Mouse (Mus musculus) heart, embryonic 11.5 days (tissue): Measurements from ENCODE around the gene Gnao1. TPM values are rescaled to one million over a fixed set of nuclear protein-coding genes. Genes with fewer than 3 reads are reported as not detected.

ENCODE experiments used
- ATAC-seq: fragments of 200-750 bp; cut with Nextera tagmentation; replicated peaks from 2 replicates; pipeline ENCODE4 v1.8.0; 2017; ENCODE audit warnings: moderate library complexity; ENCODE audit not compliant: insufficient number of reproducible peaks, low FRiP score, low TSS enrichment
- H3K27ac ChIP-seq: fragments of 300-500 bp; sonication (generic); 2 replicates; pipeline ENCODE4 v1.5.1; 2014; ENCODE audit warnings: mild to moderate bottlenecking, low read depth, low read length
- H3K27me3 ChIP-seq: fragments of 300-500 bp; sonication (generic); 2 replicates; pipeline ENCODE4 v1.6.1; 2014; ENCODE audit warnings: mild to moderate bottlenecking, low read length, mixed read lengths; ENCODE audit not compliant: control insufficient read depth, insufficient read depth
- H3K36me3 ChIP-seq: fragments of 300-500 bp; sonication (generic); 2 replicates; pipeline ENCODE4 v1.6.1; 2014; ENCODE audit warnings: mild to moderate bottlenecking, low read length, moderate library complexity, mixed read lengths; ENCODE audit not compliant: control insufficient read depth, insufficient read depth
- H3K4me1 ChIP-seq: fragments of 300-500 bp; sonication (generic); 2 replicates; pipeline ENCODE4 v1.6.1; 2014; ENCODE audit warnings: low read length; ENCODE audit not compliant: control insufficient read depth, insufficient read depth
- H3K4me2 ChIP-seq: fragments of 300-500 bp; sonication (generic); 2 replicates; pipeline ENCODE4 v1.6.1; 2014; ENCODE audit warnings: mild to moderate bottlenecking, moderate library complexity
- H3K4me3 ChIP-seq: fragments of 300-500 bp; sonication (generic); 2 replicates; pipeline ENCODE4 v1.5.1; 2014; ENCODE audit warnings: low read depth, low read length
- H3K9ac ChIP-seq: fragments of 300-500 bp; sonication (generic); 2 replicates; pipeline ENCODE4 v1.6.1; 2014; ENCODE audit warnings: mild to moderate bottlenecking, low read depth, low read length, moderate library complexity
- H3K9me3 ChIP-seq: fragments of 300-500 bp; sonication (generic); replicated peaks from 2 replicates; pipeline ENCODE4 v1.6.1; 2016; ENCODE audit warnings: low read length; ENCODE audit not compliant: control insufficient read depth
- WGBS: fragments of 180-500 bp; shearing (Covaris S2); extraction: QIAGEN DNeasy Blood & Tissue Kit; methylation state at CpG from one replicate; pipeline ENCODE4 v1.1.7; 2014; ENCODE audit not compliant: insufficient replicate concordance; 5-methylcytosine and 5-hydroxymethylcytosine counted together
- polyA plus RNA-seq: library from polyadenylated mRNA; unstranded; fragments of >200 nt; fragmentation: Nextera tagmentation; extraction: Ambion mirVana; gene quantifications from 2 replicates; pipeline ENCODE4 v1.2.1, GENCODE M21; 2014

Gene Gnao1
- polyA plus RNA-seq, 1 experiment from 2014 or later, result 13.9 TPM

DNA sequence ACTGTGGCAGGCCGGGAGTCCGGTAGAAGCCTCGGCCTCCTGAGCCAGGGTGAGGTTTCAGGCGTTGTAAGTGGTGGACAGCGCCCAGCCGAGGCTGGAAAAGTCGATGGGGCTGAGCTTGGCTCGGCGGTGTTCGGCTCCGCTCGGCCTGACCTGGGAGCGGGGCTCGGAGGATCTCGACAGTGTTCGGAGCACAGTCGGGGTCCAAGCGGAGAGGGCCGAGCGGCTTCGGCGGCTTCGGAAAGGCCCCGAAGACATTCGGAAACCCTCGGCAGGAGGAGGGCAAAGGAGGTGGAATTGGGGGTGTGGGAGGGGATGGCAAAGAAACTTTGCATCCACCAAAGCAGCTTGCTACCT lies 3.6 kb downstream of the Gnao1 start:
- Histone ChIP-seq H3K9ac (no peak overlapping the region), H3K4me2 (peak overlapping the region; percentile 87), H3K36me3 (no peaks in the 10 kb centered on the region), H3K27me3 (peaks cover 21% of the 10 kb centered on the region), H3K27ac (no peak overlapping the region), H3K9me3 (no peaks in the 10 kb centered on the region), H3K4me3 (peak overlapping the region; percentile 70), H3K4me1 (peaks cover 15% of the 10 kb centered on the region)
- ATAC-seq, result peak; percentile 72; the same call in 1 of the 2 replicates
- under 1% methylated on average over 26 of the region's 26 CpGs for WGBS

GRCm38 (mm10) chr8:93814266-93814665 lies 4.5 kb downstream of the Gnao1 start:
- H3K4me1 ChIP-seq, result peaks cover 15% of the 10 kb centered on the region
- peaks cover 21% of the 10 kb centered on the region for H3K27me3 ChIP-seq
- no peak overlapping the region for H3K9ac ChIP-seq
- no peak for ATAC-seq
- 59% methylated on average over 6 of the region's 6 CpGs for WGBS
- H3K36me3 ChIP-seq, result no peaks in the 10 kb centered on the region
- H3K4me3 ChIP-seq, result no peak overlapping the region
- H3K27ac ChIP-seq, result no peak overlapping the region
- no peak overlapping the region for H3K4me2 ChIP-seq
- H3K9me3 ChIP-seq, result no peaks in the 10 kb centered on the region

DNA sequence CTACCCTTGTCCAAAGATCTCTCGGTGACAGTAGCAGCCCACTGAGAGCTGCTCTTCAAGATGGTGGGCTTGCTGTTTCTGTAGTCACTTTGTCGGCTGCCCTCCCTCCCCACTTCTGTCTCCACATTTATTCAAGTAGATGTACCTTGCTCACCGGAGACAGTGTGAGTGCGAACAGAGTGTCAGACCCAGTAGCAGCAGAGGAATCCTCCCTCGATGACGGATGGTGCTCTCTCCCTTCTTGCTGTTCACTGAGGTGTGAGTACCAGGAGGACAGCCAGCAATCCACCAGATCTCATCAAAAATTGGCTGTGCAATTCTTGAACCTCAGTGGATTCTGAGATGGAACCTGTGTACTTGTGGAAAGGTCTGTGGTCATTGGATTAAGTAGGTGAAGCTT lies 6.5 kb downstream of the Gnao1 start:
- no peak for ATAC-seq
- Histone ChIP-seq H3K9me3 (no peaks in the 10 kb centered on the region), H3K36me3 (no peaks in the 10 kb centered on the region), H3K27ac (no peak overlapping the region), H3K9ac (no peak overlapping the region), H3K27me3 (peaks cover 18% of the 10 kb centered on the region), H3K4me3 (no peak overlapping the region), H3K4me1 (peaks cover 15% of the 10 kb centered on the region), H3K4me2 (no peak overlapping the region)
- WGBS, result 59% methylated on average over 6 of the region's 6 CpGs

DNA sequence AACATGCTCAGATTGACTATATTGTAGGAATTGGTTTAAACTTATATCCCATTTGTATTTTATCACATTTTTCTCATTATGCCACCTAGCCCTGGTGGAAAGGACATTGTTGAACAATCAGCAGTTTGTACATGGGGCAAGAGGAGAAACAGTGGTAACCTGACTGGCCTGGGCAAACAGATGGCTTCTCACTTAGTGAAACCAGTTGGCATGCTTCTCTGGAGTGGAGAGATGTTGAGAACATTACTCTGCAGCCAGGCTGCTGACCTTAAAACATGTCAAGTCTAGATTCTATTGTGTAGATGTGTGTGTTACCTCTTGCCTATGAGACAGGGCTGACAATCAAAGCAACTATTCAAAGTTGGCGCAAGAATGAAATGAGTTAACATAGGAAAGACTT lies 7.6 kb downstream of the Gnao1 start:
- Histone ChIP-seq H3K4me3 (no peak overlapping the region), H3K27ac (no peak overlapping the region), H3K9me3 (no peaks in the 10 kb centered on the region), H3K36me3 (no peaks in the 10 kb centered on the region), H3K9ac (no peak overlapping the region), H3K4me1 (peaks cover 6% of the 10 kb centered on the region), H3K4me2 (no peak overlapping the region), H3K27me3 (peaks cover 7% of the 10 kb centered on the region)
- no peak for ATAC-seq
- WGBS, result 93% methylated on average over 1 of the region's 1 CpGs

- H3K27me3 ChIP-seq, result no peaks in the 10 kb centered on the region
Observed at GRCm38 (mm10) chr8:93819929-93820328, 10.2 kb downstream of the Gnao1 start.

DNA sequence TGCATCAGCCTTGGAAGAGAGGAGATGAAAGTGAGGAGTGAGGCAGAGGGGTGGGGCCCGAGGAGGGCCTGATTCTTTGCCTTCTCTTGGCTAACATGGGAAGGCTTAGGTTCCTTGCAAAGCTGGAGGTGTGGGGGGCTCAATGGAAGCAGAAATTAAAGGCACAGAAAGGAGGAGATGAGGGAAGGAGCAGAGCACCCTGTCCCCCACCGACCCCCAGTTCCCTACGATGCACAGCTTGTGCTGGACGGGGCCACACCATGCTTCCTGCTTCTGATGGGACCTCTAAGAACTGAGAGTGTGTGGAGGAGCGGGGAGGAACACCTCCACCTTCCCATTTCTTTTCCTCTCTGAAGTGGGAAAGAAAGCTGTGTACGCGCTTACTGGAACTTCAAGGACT lies 11.6 kb downstream of the Gnao1 start:
- no peak overlapping the region for H3K9ac ChIP-seq
- H3K4me3 ChIP-seq, result no peak overlapping the region
- H3K27ac ChIP-seq, result no peak overlapping the region
- H3K4me2 ChIP-seq, result no peak overlapping the region
- no peaks in the 10 kb centered on the region for H3K27me3 ChIP-seq
- no peak for ATAC-seq
- H3K9me3 ChIP-seq, result no peaks in the 10 kb centered on the region
- H3K4me1 ChIP-seq, result 0 out of 2 replicates have a peak, but pooled peaks cover 3% of the 10 kb centered on the region
- WGBS, result 87% methylated on average over 7 of the region's 7 CpGs
- no peaks in the 10 kb centered on the region for H3K36me3 ChIP-seq

More at GRCm38 (mm10) chr8:93819929-93820328, 10.2 kb downstream of the Gnao1 start:
- Histone ChIP-seq H3K9me3 (no peaks in the 10 kb centered on the region), H3K4me2 (no peak overlapping the region), H3K36me3 (no peaks in the 10 kb centered on the region), H3K4me3 (no peak overlapping the region), H3K27ac (no peak overlapping the region), H3K4me1 (0 out of 2 replicates have a peak, but pooled peaks cover 3% of the 10 kb centered on the region), H3K9ac (no peak overlapping the region)
- ATAC-seq, result no peak
- 56% methylated on average over 4 of the region's 4 CpGs for WGBS

DNA sequence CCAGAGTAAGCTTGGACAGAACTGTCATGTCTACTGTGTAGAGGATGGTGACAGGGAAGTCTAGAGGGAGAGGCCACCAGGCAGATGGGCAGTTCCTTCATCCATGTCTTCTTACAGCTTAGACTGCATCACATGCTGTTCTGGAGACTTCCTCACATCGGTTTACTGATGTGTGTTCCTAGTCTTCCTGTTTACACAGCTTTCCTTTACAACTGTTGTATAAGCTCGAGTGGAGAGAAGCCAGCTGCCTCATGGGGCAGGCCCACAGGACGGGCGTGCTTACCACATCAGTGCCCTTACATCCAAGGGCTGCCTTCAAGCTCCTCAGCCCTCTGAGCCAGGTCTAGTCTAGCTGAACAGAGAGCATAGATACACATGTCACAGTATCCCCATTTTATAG lies 15.6 kb downstream of the Gnao1 start:
- WGBS, result 54% methylated on average over 4 of the region's 4 CpGs
- H3K27ac ChIP-seq, result no peak overlapping the region
- H3K4me3 ChIP-seq, result no peak overlapping the region
- no peaks in the 10 kb centered on the region for H3K4me1 ChIP-seq
- H3K27me3 ChIP-seq, result no peaks in the 10 kb centered on the region
- H3K4me2 ChIP-seq, result no peak overlapping the region
- no peak overlapping the region for H3K9ac ChIP-seq
- no peaks in the 10 kb centered on the region for H3K36me3 ChIP-seq
- no peaks in the 10 kb centered on the region for H3K9me3 ChIP-seq
- ATAC-seq, result no peak

GRCm38 (mm10) chr8:93830626-93831025 lies 20.9 kb downstream of the Gnao1 start:
- Histone ChIP-seq H3K27me3 (no peaks in the 10 kb centered on the region), H3K9ac (no peak overlapping the region), H3K4me2 (no peak overlapping the region), H3K9me3 (no peaks in the 10 kb centered on the region), H3K36me3 (no peaks in the 10 kb centered on the region), H3K4me1 (no peaks in the 10 kb centered on the region; the same call in 1 of the 2 replicates), H3K4me3 (no peak overlapping the region), H3K27ac (no peak overlapping the region)
- WGBS, result 82% methylated on average over 3 of the region's 3 CpGs
- ATAC-seq, result no peak

- 61% methylated on average over 5 of the region's 5 CpGs for WGBS
- Histone ChIP-seq H3K9me3 (no peaks in the 10 kb centered on the region), H3K9ac (no peak overlapping the region), H3K27me3 (no peaks in the 10 kb centered on the region), H3K4me1 (peaks cover 17% of the 10 kb centered on the region), H3K4me2 (no peak overlapping the region), H3K27ac (no peak overlapping the region), H3K36me3 (no peaks in the 10 kb centered on the region), H3K4me3 (no peak overlapping the region)
- no peak for ATAC-seq
Observed at GRCm38 (mm10) chr8:93835771-93836170, 26.0 kb downstream of the Gnao1 start.
